Mouse (Mus musculus) liver, postnatal 0 days (tissue): Measurements from ENCODE around the gene Rnf11.
A peak's percentile ranks its signal among the peaks of the same experiment; 100 is the strongest.

Experiments used
- CTCF ChIP-seq: sonication (generic); IDR thresholded peaks from 2 replicates; pipeline ENCODE4 v1.5.1; 2016; ENCODE audit warnings: antibody characterized with exemption, low read depth
- EP300 ChIP-seq: IDR thresholded peaks from 2 replicates; pipeline ENCODE4 v1.6.1; 2016; ENCODE audit warnings: antibody characterized with exemption, low read depth, mild to moderate bottlenecking

- TF ChIP-seq CTCF (no peak), EP300 (peak; percentile 95)
These were observed 44.7 kb downstream of the Rnf11 start for GRCm38 (mm10) chr4:109439825-109440248.
